Mouse (Mus musculus): ENCODE measurements around the gene Rab20.

GRCm38 (mm10) chr8:11477811-11478761 is at the start of gene Rab20:
- TF ChIP-seq CTCF (IDR thresholded peaks at IDR 0.05; ENCODE audit: extremely low read depth, insufficient read depth, low read length) (no peak), POLR2A (IDR thresholded peaks at IDR 0.05; ENCODE audit: extremely low read depth, insufficient read depth, low read length) (no peak)
